Mouse (Mus musculus) heart, embryonic 11.5 days (tissue): ENCODE data around the gene Pip5kl1. TPM values are rescaled to one million over a fixed set of nuclear protein-coding genes. Genes with fewer than 3 reads are reported as not detected.

Experiments used
- ATAC-seq: fragments of 200-750 bp; cut with Nextera tagmentation; replicated peaks from 2 replicates; pipeline ENCODE4 v1.8.0; 2017; ENCODE audit warnings: moderate library complexity; ENCODE audit not compliant: insufficient number of reproducible peaks, low FRiP score, low TSS enrichment
- H3K27ac ChIP-seq: fragments of 300-500 bp; sonication (generic); 2 replicates; pipeline ENCODE4 v1.5.1; 2014; ENCODE audit warnings: mild to moderate bottlenecking, low read depth, low read length
- H3K27me3 ChIP-seq: fragments of 300-500 bp; sonication (generic); 2 replicates; pipeline ENCODE4 v1.6.1; 2014; ENCODE audit warnings: mild to moderate bottlenecking, low read length, mixed read lengths; ENCODE audit not compliant: control insufficient read depth, insufficient read depth
- H3K36me3 ChIP-seq: fragments of 300-500 bp; sonication (generic); 2 replicates; pipeline ENCODE4 v1.6.1; 2014; ENCODE audit warnings: mild to moderate bottlenecking, low read length, moderate library complexity, mixed read lengths; ENCODE audit not compliant: control insufficient read depth, insufficient read depth
- H3K4me1 ChIP-seq: fragments of 300-500 bp; sonication (generic); 2 replicates; pipeline ENCODE4 v1.6.1; 2014; ENCODE audit warnings: low read length; ENCODE audit not compliant: control insufficient read depth, insufficient read depth
- H3K4me2 ChIP-seq: fragments of 300-500 bp; sonication (generic); 2 replicates; pipeline ENCODE4 v1.6.1; 2014; ENCODE audit warnings: mild to moderate bottlenecking, moderate library complexity
- H3K4me3 ChIP-seq: fragments of 300-500 bp; sonication (generic); 2 replicates; pipeline ENCODE4 v1.5.1; 2014; ENCODE audit warnings: low read depth, low read length
- H3K9ac ChIP-seq: fragments of 300-500 bp; sonication (generic); 2 replicates; pipeline ENCODE4 v1.6.1; 2014; ENCODE audit warnings: mild to moderate bottlenecking, low read depth, low read length, moderate library complexity
- H3K9me3 ChIP-seq: fragments of 300-500 bp; sonication (generic); replicated peaks from 2 replicates; pipeline ENCODE4 v1.6.1; 2016; ENCODE audit warnings: low read length; ENCODE audit not compliant: control insufficient read depth
- WGBS: fragments of 180-500 bp; shearing (Covaris S2); extraction: QIAGEN DNeasy Blood & Tissue Kit; methylation state at CpG from one replicate; pipeline ENCODE4 v1.1.7; 2014; ENCODE audit not compliant: insufficient replicate concordance; 5-methylcytosine and 5-hydroxymethylcytosine counted together
- polyA plus RNA-seq: library from polyadenylated mRNA; unstranded; fragments of >200 nt; fragmentation: Nextera tagmentation; extraction: Ambion mirVana; gene quantifications from 2 replicates; pipeline ENCODE4 v1.2.1, GENCODE M21; 2014

Pip5kl1 gene
- polyA plus RNA-seq, 1 experiment from 2014 or later = 0.31 TPM

DNA sequence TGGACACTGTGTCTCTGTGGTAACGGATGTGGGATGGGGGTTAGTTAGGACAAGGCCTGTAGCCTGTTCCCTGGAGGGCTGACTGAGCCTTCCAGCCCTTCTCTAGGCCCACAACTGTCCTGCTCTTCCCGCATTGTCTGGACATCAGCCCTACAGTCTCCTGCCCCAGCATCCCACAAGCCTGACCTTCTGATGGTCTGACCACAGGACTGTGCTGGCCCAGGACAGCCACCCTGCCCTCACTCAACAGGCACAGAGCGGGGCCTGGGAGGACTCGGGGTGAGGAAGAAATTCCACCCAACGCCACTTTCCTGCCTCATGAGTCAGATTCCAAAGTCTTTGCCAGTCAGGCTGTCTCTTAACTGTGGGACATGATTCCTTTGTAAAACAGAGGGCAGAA is 23.1 kb downstream of the Pip5kl1 start:
- Histone ChIP-seq H3K4me2 (no peak overlapping the region), H3K9me3 (no peaks in the 10 kb centered on the region), H3K36me3 (peaks cover 21% of the 10 kb centered on the region), H3K9ac (no peak overlapping the region), H3K27ac (no peak overlapping the region), H3K4me3 (no peak overlapping the region), H3K27me3 (no peaks in the 10 kb centered on the region), H3K4me1 (0 out of 2 replicates have a peak, but pooled peaks cover 8% of the 10 kb centered on the region)
- WGBS = 80% methylated on average over 5 of the region's 5 CpGs
- ATAC-seq = no peak

GRCm38 (mm10) chr2:32598506-32598905 is 23.9 kb downstream of the Pip5kl1 start:
- peaks cover 8% of the 10 kb centered on the region; the same call in 1 of the 2 replicates for H3K4me1 ChIP-seq
- H3K4me3 ChIP-seq = no peak overlapping the region
- H3K27ac ChIP-seq = no peak overlapping the region
- H3K9ac ChIP-seq = no peak overlapping the region
- peaks cover 20% of the 10 kb centered on the region for H3K36me3 ChIP-seq
- no peak overlapping the region for H3K4me2 ChIP-seq
- no peaks in the 10 kb centered on the region for H3K27me3 ChIP-seq
- H3K9me3 ChIP-seq = no peaks in the 10 kb centered on the region
- WGBS = 84% methylated on average over 8 of the region's 8 CpGs
- no peak for ATAC-seq

GRCm38 (mm10) chr2:32599409-32599808 is 24.8 kb downstream of the Pip5kl1 start, which contains the start of gene St6galnac6:
Gene St6galnac6 (plus strand): TSS chr2:32599709.
- H3K27me3 ChIP-seq = no peaks in the 10 kb centered on the region
- H3K9ac ChIP-seq = no peak within 1 kb of the TSS
- H3K4me2 ChIP-seq = no peak within 1 kb of the TSS
- no peak within 1 kb of the TSS for H3K27ac ChIP-seq
- H3K36me3 ChIP-seq = peaks cover 15% of the 10 kb centered on the region
- peaks cover 8% of the 10 kb centered on the region; the same call in 1 of the 2 replicates for H3K4me1 ChIP-seq
- WGBS = 82% methylated on average over 3 of the region's 3 CpGs
- ATAC-seq = no peak
- H3K9me3 ChIP-seq = no peaks in the 10 kb centered on the region
- no peak within 1 kb of the TSS for H3K4me3 ChIP-seq

- Histone ChIP-seq H3K4me3 (no peak overlapping the region), H3K27me3 (no peaks in the 10 kb centered on the region), H3K9ac (no peak overlapping the region), H3K4me2 (no peak overlapping the region), H3K4me1 (peaks cover 8% of the 10 kb centered on the region; the same call in 1 of the 2 replicates), H3K27ac (no peak overlapping the region), H3K9me3 (no peaks in the 10 kb centered on the region), H3K36me3 (peaks cover 7% of the 10 kb centered on the region; the same call in 1 of the 2 replicates)
- 42% methylated on average over 8 of the region's 8 CpGs for WGBS
- no peak for ATAC-seq
Observed at GRCm38 (mm10) chr2:32601417-32602065, 26.9 kb downstream of the Pip5kl1 start.

DNA sequence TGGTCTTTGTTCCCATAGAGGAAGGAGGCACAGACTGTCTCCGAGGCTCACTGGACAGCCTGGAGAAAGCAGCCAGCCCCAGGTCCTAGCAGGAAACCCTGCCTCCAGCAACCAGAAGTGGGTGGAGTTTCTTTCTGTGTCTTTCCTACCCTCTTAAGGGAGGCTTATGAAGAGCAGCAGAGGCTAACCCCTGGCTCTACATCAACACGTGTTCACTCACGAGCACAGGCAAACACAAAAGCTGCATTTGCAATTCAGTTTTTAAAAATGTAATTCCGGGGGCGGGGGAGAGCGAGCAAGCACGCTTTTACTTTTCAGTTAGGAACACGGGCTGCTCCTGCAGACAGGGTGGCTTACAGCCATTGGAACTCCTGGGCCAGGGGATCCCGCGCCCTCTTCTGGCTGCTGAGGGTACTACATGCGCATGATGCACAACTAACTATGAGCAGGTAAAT is 28.0 kb downstream of the Pip5kl1 start:
- peaks cover 10% of the 10 kb centered on the region; the same call in 1 of the 2 replicates for H3K4me1 ChIP-seq
- peak overlapping the region; percentile 36 for H3K4me3 ChIP-seq
- peak overlapping the region; percentile 61 for H3K4me2 ChIP-seq
- peak overlapping the region; percentile 58 for H3K9ac ChIP-seq
- ATAC-seq = no peak
- H3K9me3 ChIP-seq = no peaks in the 10 kb centered on the region
- WGBS = 1% methylated on average over 11 of the region's 11 CpGs
- H3K27me3 ChIP-seq = no peaks in the 10 kb centered on the region
- peak overlapping the region; percentile 54 for H3K27ac ChIP-seq
- peaks cover 2% of the 10 kb centered on the region; the same call in 1 of the 2 replicates for H3K36me3 ChIP-seq

- 28% methylated on average over 10 of the region's 10 CpGs for WGBS
- ATAC-seq = no peak
- peaks cover 26% of the 10 kb centered on the region for H3K4me1 ChIP-seq
- no peaks in the 10 kb centered on the region for H3K27me3 ChIP-seq
- H3K4me3 ChIP-seq = no peak overlapping the region
- H3K27ac ChIP-seq = no peak overlapping the region
- H3K9ac ChIP-seq = no peak overlapping the region
- no peak overlapping the region for H3K4me2 ChIP-seq
- H3K36me3 ChIP-seq = no peaks in the 10 kb centered on the region
- H3K9me3 ChIP-seq = no peaks in the 10 kb centered on the region
Observed at GRCm38 (mm10) chr2:32604631-32605030, 30.0 kb downstream of the Pip5kl1 start.

- peak; percentile 68 for ATAC-seq
- H3K27me3 ChIP-seq = no peaks in the 10 kb centered on the region
- peak overlapping the region; percentile 88 for H3K4me3 ChIP-seq
- peak overlapping the region; percentile 95 for H3K4me2 ChIP-seq
- no peaks in the 10 kb centered on the region for H3K36me3 ChIP-seq
- peaks cover 36% of the 10 kb centered on the region for H3K4me1 ChIP-seq
- H3K9ac ChIP-seq = peak overlapping the region; percentile 83
- 11% methylated on average over 52 of the region's 55 CpGs for WGBS
- H3K9me3 ChIP-seq = no peaks in the 10 kb centered on the region
- H3K27ac ChIP-seq = peak overlapping the region; percentile 87
Observed at GRCm38 (mm10) chr2:32606161-32607142, 31.9 kb downstream of the Pip5kl1 start.

GRCm38 (mm10) chr2:32607262-32607947 is 32.8 kb downstream of the Pip5kl1 start:
- ATAC-seq = no peak; the same call in 1 of the 2 replicates
- peak overlapping the region; percentile 88 for H3K4me3 ChIP-seq
- 0 out of 2 replicates have a peak, but pooled peaks cover 2% of the 10 kb centered on the region for H3K36me3 ChIP-seq
- H3K9ac ChIP-seq = peak overlapping the region; percentile 83
- H3K27me3 ChIP-seq = no peaks in the 10 kb centered on the region
- H3K4me1 ChIP-seq = peaks cover 31% of the 10 kb centered on the region
- WGBS = 5% methylated on average over 34 of the region's 34 CpGs
- peak overlapping the region; percentile 87 for H3K27ac ChIP-seq
- peak overlapping the region; percentile 95 for H3K4me2 ChIP-seq
- no peaks in the 10 kb centered on the region for H3K9me3 ChIP-seq
